ENCODE assay signal across 8 mouse cellular contexts in genomic region chr2:35978276-35978933, GRCm38 (mm10). TPM values are rescaled to one million over a fixed set of nuclear protein-coding genes. Genes with fewer than 3 reads are reported as not detected.
DNase-seq lines count a peak whose midpoint lies in the region; ATAC-seq lines count a peak whose summit lies in the region.

No protein-coding gene starts in this region.

- peaks cover 16% of the 10 kb centered on the region; the same call in 1 of the 2 replicates for H3K27me3 ChIP-seq in embryonic facial prominence, embryonic 10.5 days (replicated peaks; ENCODE audit: low read depth, poor library complexity, severe bottlenecking)
- H3K27me3 ChIP-seq in intestine, embryonic 14.5 days (replicated peaks; ENCODE audit: control insufficient read depth, insufficient read depth, low read length) = peaks cover 7% of the 10 kb centered on the region; the same call in 1 of the 2 replicates
- H3K27me3 ChIP-seq in liver, embryonic 15.5 days = 0 out of 2 replicates have a peak, but pooled peaks cover 10% of the 10 kb centered on the region
- no peaks in the 10 kb centered on the region for H3K27me3 ChIP-seq in neural tube, embryonic 15.5 days (replicated peaks)

- H3K4me3 ChIP-seq in embryonic facial prominence, embryonic 10.5 days = peak overlapping the region; percentile 87
- H3K4me3 ChIP-seq in intestine, embryonic 14.5 days (ENCODE audit: low read depth, low read length) = peak overlapping the region; percentile 75
- H3K4me3 ChIP-seq in liver, embryonic 15.5 days (replicated peaks) = peak overlapping the region; percentile 76
- peak overlapping the region; percentile 77 for H3K4me3 ChIP-seq in neural tube, embryonic 15.5 days (replicated peaks)

- peak; percentile 46 to 52 for DNase-seq in left cerebral cortex, adult 18-20 months (ENCODE audit: low spot score in 2 of 2)
- no peak for DNase-seq in left cerebral cortex, postnatal 10 days (ENCODE audit: extremely low spot score in 1 of 2, low spot score in 2 of 2)
- peak; percentile 24 for DNase-seq in MN1 (ENCODE audit: low spot score)
- DNase-seq in embryonic facial prominence, embryonic 10.5 days (ENCODE audit: low spot score) = no peak
- peak; percentile 58 for DNase-seq in intestine, embryonic 14.5 days (ENCODE audit: low spot score)

- H3K36me3 ChIP-seq in embryonic facial prominence, embryonic 10.5 days (replicated peaks) = 0 out of 2 replicates have a peak, but pooled peaks cover 4% of the 10 kb centered on the region
- no peaks in the 10 kb centered on the region for H3K36me3 ChIP-seq in intestine, embryonic 14.5 days (ENCODE audit: control insufficient read depth, insufficient read depth, low read length)
- H3K36me3 ChIP-seq in liver, embryonic 15.5 days (replicated peaks) = 0 out of 2 replicates have a peak, but pooled peaks cover 4% of the 10 kb centered on the region
- no peaks in the 10 kb centered on the region for H3K36me3 ChIP-seq in neural tube, embryonic 15.5 days

- no peak for ATAC-seq in intestine, embryonic 14.5 days (replicated peaks; ENCODE audit: low FRiP score, low TSS enrichment, low read depth)
- no peak for ATAC-seq in liver, embryonic 15.5 days (ENCODE audit: insufficient read depth)
- peak; percentile 7; the same call in 1 of the 2 replicates for ATAC-seq in neural tube, embryonic 15.5 days (ENCODE audit: low FRiP score)
- ATAC-seq in cerebellum, adult (ENCODE audit: insufficient number of reproducible peaks, low FRiP score, low TSS enrichment) = no peak

- peak overlapping the region; percentile 88 for H3K27ac ChIP-seq in embryonic facial prominence, embryonic 10.5 days (replicated peaks)
- no peak overlapping the region for H3K27ac ChIP-seq in intestine, embryonic 14.5 days (ENCODE audit: low read depth)
- peak overlapping the region; percentile 55; the same call in 1 of the 2 replicates for H3K27ac ChIP-seq in liver, embryonic 15.5 days (replicated peaks)
- H3K27ac ChIP-seq in neural tube, embryonic 15.5 days (replicated peaks) = peak overlapping the region; percentile 89

- H3K4me1 ChIP-seq in embryonic facial prominence, embryonic 10.5 days = peaks cover 26% of the 10 kb centered on the region
- H3K4me1 ChIP-seq in intestine, embryonic 14.5 days (replicated peaks; ENCODE audit: control insufficient read depth, insufficient read depth, low read length) = peaks cover 8% of the 10 kb centered on the region
- peaks cover 33% of the 10 kb centered on the region for H3K4me1 ChIP-seq in liver, embryonic 15.5 days (replicated peaks)
- peaks cover 31% of the 10 kb centered on the region for H3K4me1 ChIP-seq in neural tube, embryonic 15.5 days

- no peaks in the 10 kb centered on the region for H3K9me3 ChIP-seq in embryonic facial prominence, embryonic 10.5 days
- no peaks in the 10 kb centered on the region for H3K9me3 ChIP-seq in intestine, embryonic 14.5 days (ENCODE audit: control insufficient read depth, low read length)
- H3K9me3 ChIP-seq in liver, embryonic 15.5 days (replicated peaks) = no peaks in the 10 kb centered on the region
- no peaks in the 10 kb centered on the region for H3K9me3 ChIP-seq in neural tube, embryonic 15.5 days (replicated peaks)

- 32% methylated on average over 15 of the region's 15 CpGs for WGBS in embryonic facial prominence, embryonic 10.5 days
- WGBS in intestine, embryonic 14.5 days = 28% methylated on average over 15 of the region's 15 CpGs
- 15% methylated on average over 15 of the region's 15 CpGs for WGBS in liver, embryonic 15.5 days (ENCODE audit: insufficient replicate concordance)
- 11% methylated on average over 15 of the region's 15 CpGs for WGBS in neural tube, embryonic 15.5 days

- intact Hi-C loops in left cerebral cortex, postnatal 10 days (cut with DNase I) = no loop called here

- H3K4me2 ChIP-seq in intestine, embryonic 14.5 days (ENCODE audit: low read length) = peak overlapping the region; percentile 97
- H3K4me2 ChIP-seq in liver, embryonic 15.5 days = peak overlapping the region; percentile 85
- peak overlapping the region; percentile 96 for H3K4me2 ChIP-seq in neural tube, embryonic 15.5 days

- peak overlapping the region; percentile 74 for H3K9ac ChIP-seq in intestine, embryonic 14.5 days (ENCODE audit: low read length)
- peak overlapping the region; percentile 75 for H3K9ac ChIP-seq in liver, embryonic 15.5 days
- H3K9ac ChIP-seq in neural tube, embryonic 15.5 days (replicated peaks) = peak overlapping the region; percentile 87

RNA-seq across cellular contexts. Expression of gene Ttll11, which starts 1.3 kb away (rescaled TPM):
- total RNA-seq in left cerebral cortex, adult 18-20 months (2021) = 10 to 100 TPM; 41.1 to 42.7 TPM
- 10 to 100 TPM; 16.1 to 16.3 TPM for total RNA-seq in left cerebral cortex, postnatal 10 days (2021)
- 0.55 and 0.85 TPM in 2 replicates for polyA plus RNA-seq in embryonic facial prominence, embryonic 10.5 days (2016; fragmentation: Nextera tagmentation; extraction: Ambion mirVana)
- polyA plus RNA-seq in intestine, embryonic 14.5 days (2014; fragmentation: Nextera tagmentation; extraction: Ambion mirVana) = 0.51 and 0.92 TPM in 2 replicates
- polyA plus RNA-seq in liver, embryonic 15.5 days (2015; fragmentation: Nextera tagmentation; extraction: Ambion mirVana) = 0.63 and 0.74 TPM in 2 replicates
- 4.5 and 5.7 TPM in 2 replicates for polyA plus RNA-seq in neural tube, embryonic 15.5 days (2015; fragmentation: Nextera tagmentation; extraction: Ambion mirVana)

Comparison
In these comparisons a context has a peak if more than half of its experiments do, and no peak if none do; other contexts are left out.
1. DNase-seq: peak in left cerebral cortex, adult 18-20 months (2 of 2), MN1 (single experiment) and intestine, embryonic 14.5 days (single experiment); none in left cerebral cortex, postnatal 10 days (0 of 2) and embryonic facial prominence, embryonic 10.5 days (single experiment).
2. Peak in every context shown above with its lines, with median percentiles within 50 percentile points of each other: H3K4me3 ChIP-seq, H3K4me2 ChIP-seq and H3K9ac ChIP-seq.